Mouse (Mus musculus): ENCODE measurements at regions not wholly inside any gene's neighbourhood (a gene's known extent, or its start where the extent isn't known, plus 50 kb on each side); places are given as distances from the start of the nearest gene placed in this dataset.
"Not testable (repeated sequence)": the region's sequence is repeated elsewhere in the genome, so short reads cannot be mapped to it uniquely, and the experiment has no call there.

DNA sequence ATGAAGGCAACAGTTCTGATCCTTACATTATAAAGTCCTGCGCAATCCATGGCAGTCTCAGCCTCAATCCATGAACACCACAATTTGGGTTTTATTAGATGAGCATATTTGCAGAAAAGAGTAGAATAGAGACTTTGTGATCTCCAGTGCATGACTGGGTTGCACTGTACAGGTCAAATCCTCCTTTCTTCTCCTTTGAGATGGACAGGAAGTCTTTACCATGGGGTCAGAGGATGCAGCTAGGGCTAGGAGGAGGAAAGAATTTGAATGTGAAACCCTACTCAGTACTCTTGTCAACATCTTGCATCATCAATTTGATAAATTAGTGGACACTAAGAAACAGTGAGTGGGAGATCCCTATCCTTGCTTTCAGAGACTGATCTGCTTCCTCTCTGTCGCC, 965.3 kb upstream of the Robo1 start:
- no peaks in the 10 kb centered on the region for H3K9me3 ChIP-seq
- H3K36me3 ChIP-seq, result no peaks in the 10 kb centered on the region
- 91% methylated on average over 2 of the region's 2 CpGs for WGBS
- no peaks in the 10 kb centered on the region for H3K27me3 ChIP-seq
- H3K27ac ChIP-seq, result no peak overlapping the region
- no peak overlapping the region for H3K4me3 ChIP-seq
- no peak overlapping the region for H3K4me2 ChIP-seq
- no peak overlapping the region for H3K9ac ChIP-seq
- ATAC-seq (ENCODE audit: insufficient number of reproducible peaks, insufficient read depth, low FRiP score, low TSS enrichment, low read depth), result no peak
- H3K4me1 ChIP-seq, result no peaks in the 10 kb centered on the region

GRCm38 (mm10) chr16:71344589-71344988, 963.5 kb upstream of the Robo1 start:
- 88% methylated on average over 2 of the region's 2 CpGs for WGBS
- Histone ChIP-seq H3K27me3 (no peaks in the 10 kb centered on the region), H3K9ac (no peak overlapping the region), H3K4me1 (no peaks in the 10 kb centered on the region), H3K4me2 (no peak overlapping the region), H3K9me3 (no peaks in the 10 kb centered on the region), H3K27ac (no peak overlapping the region), H3K36me3 (no peaks in the 10 kb centered on the region), H3K4me3 (no peak overlapping the region)
- no peak for ATAC-seq (ENCODE audit: insufficient number of reproducible peaks, insufficient read depth, low FRiP score, low TSS enrichment, low read depth)

- ATAC-seq (ENCODE audit: insufficient number of reproducible peaks, insufficient read depth, low FRiP score, low TSS enrichment, low read depth), result no peak
- WGBS, result 15% methylated on average over 5 of the region's 5 CpGs
- H3K4me1 ChIP-seq, result 0 out of 2 replicates have a peak, but pooled peaks cover 3% of the 10 kb centered on the region
- no peak overlapping the region; the same call in 1 of the 2 replicates for H3K4me3 ChIP-seq
- peak overlapping the region; percentile 41 for H3K4me2 ChIP-seq
- H3K9me3 ChIP-seq, result no peaks in the 10 kb centered on the region
- no peaks in the 10 kb centered on the region for H3K36me3 ChIP-seq
- no peak overlapping the region for H3K9ac ChIP-seq
- H3K27me3 ChIP-seq, result no peaks in the 10 kb centered on the region
- H3K27ac ChIP-seq, result no peak overlapping the region
Measured at GRCm38 (mm10) chr16:71391872-71392271, 916.2 kb upstream of the Robo1 start.

DNA sequence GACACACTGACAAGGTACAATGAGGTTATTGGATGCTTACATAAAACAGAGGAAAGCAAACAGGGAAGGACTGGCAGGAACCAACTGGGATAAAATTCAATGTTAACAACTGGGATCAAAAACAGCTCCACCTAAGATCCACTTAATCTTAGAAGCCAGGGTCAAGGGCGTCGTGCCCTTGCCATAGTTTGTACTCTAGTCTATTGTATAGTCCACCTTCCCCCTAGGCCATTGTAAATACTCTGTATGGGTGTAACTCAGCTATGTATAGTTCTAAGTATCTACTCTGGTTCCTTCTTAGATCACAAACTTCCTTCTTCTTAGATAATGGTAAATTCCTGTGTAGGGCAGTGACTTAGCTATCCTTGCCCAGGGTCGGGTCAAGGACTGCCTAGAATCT, 873.3 kb upstream of the Robo1 start:
- not testable (repeated sequence) for H3K27ac ChIP-seq; H3K4me1 ChIP-seq; H3K9me3 ChIP-seq; ATAC-seq (ENCODE audit: insufficient number of reproducible peaks, insufficient read depth, low FRiP score, low TSS enrichment, low read depth); H3K36me3 ChIP-seq; H3K9ac ChIP-seq; H3K4me2 ChIP-seq; H3K4me3 ChIP-seq; H3K27me3 ChIP-seq
- WGBS, result 91% methylated on average over 3 of the region's 3 CpGs
